Mouse (Mus musculus) MEL (cell line): ENCODE results near the gene Atoh1. TPM values are rescaled to one million over a fixed set of nuclear protein-coding genes. Genes with fewer than 3 reads are reported as not detected.

Experiments used
- DNase-seq: peaks from one replicate; pipeline ENCODE4 v3.0.0; 2011; ENCODE audit warnings: low read depth, low spot score
- H3K27ac ChIP-seq: 2 replicates; pipeline ENCODE4 v1.5.1; 2012; ENCODE audit warnings: low read depth, mild to moderate bottlenecking, control low read depth, low read length, moderate library complexity; ENCODE audit not compliant: control insufficient read depth
- H3K27me3 ChIP-seq, 2 experiments: fragments of 150-350 bp in 1 of 2; sonication (generic) in 1 of 2; 2 replicates each; pipeline ENCODE4 v1.6.1; 2012; ENCODE audit warnings: low read length in 2 of 2, mild to moderate bottlenecking in 2 of 2, improper control_type of control experiment in 1 of 2, moderate library complexity in 1 of 2; ENCODE audit not compliant: insufficient read depth in 2 of 2, control insufficient read depth in 1 of 2
- H3K36me3 ChIP-seq, 2 experiments: 2 replicates each; pipeline ENCODE4 v1.6.1; 2012 to 2014; ENCODE audit warnings: low read length in 2 of 2, improper control_type of control experiment in 1 of 2, inconsistent platforms in 1 of 2, mild to moderate bottlenecking in 1 of 2; ENCODE audit not compliant: insufficient read depth in 2 of 2, control insufficient read depth in 1 of 2
- H3K4me1 ChIP-seq, 2 experiments: fragments of 150-350 bp in 1 of 2; sonication (generic) in 1 of 2; 2 replicates each; pipeline ENCODE4 v1.6.1; 2012; ENCODE audit warnings: low read length in 2 of 2, improper control_type of control experiment in 1 of 2, mild to moderate bottlenecking in 1 of 2; ENCODE audit not compliant: insufficient read depth in 2 of 2, control insufficient read depth in 1 of 2
- H3K4me3 ChIP-seq, 2 experiments: fragments of 150-350 bp in 1 of 2; sonication (generic) in 1 of 2; 2 replicates each; pipeline ENCODE4 v1.5.1; 2012; ENCODE audit warnings: low read depth in 2 of 2, low read length in 2 of 2, mild to moderate bottlenecking in 2 of 2, moderate library complexity in 2 of 2, control low read depth in 1 of 2, improper control_type of control experiment in 1 of 2; ENCODE audit not compliant: control insufficient read depth in 1 of 2, insufficient read depth in 1 of 2
- H3K79me2 ChIP-seq: 2 replicates; pipeline ENCODE4 v1.6.1; 2012; ENCODE audit warnings: mild to moderate bottlenecking, low read length, moderate library complexity; ENCODE audit not compliant: control insufficient read depth, poor library complexity, insufficient read depth
- H3K9ac ChIP-seq: 2 replicates; pipeline ENCODE4 v1.6.1; 2012; ENCODE audit warnings: low read depth, mild to moderate bottlenecking, control low read depth, low read length, moderate library complexity; ENCODE audit not compliant: control insufficient read depth, poor library complexity, severe bottlenecking
- H3K9me3 ChIP-seq: fragments of 150-350 bp; sonication (generic); replicated peaks from 2 replicates; pipeline ENCODE4 v1.6.1; 2012; ENCODE audit warnings: mild to moderate bottlenecking, low read length, improper control_type of control experiment, moderate library complexity; ENCODE audit not compliant: insufficient read depth
- BHLHE40 ChIP-seq: IDR thresholded peaks from 2 replicates; pipeline ENCODE4 v1.6.1; 2012; ENCODE audit warnings: low read depth, mild to moderate bottlenecking, inconsistent platforms, low read length, improper control_type of control experiment, borderline replicate concordance
- CHD1 ChIP-seq: IDR thresholded peaks from 2 replicates; pipeline ENCODE4 v1.6.1; 2012; ENCODE audit warnings: low read depth, mild to moderate bottlenecking, inconsistent platforms, low read length, improper control_type of control experiment
- CTCF ChIP-seq, 3 experiments: IDR thresholded peaks in 2 of 3; conservative IDR thresholded peaks in 1 of 3; 2 replicates each; pipeline ENCODE4 v1.5.1; 2011 to 2012; ENCODE audit warnings: low read length in 3 of 3, low read depth in 2 of 3, mild to moderate bottlenecking in 2 of 3, improper control_type of control experiment in 1 of 3, inconsistent platforms in 1 of 3, mixed read lengths in 1 of 3, moderate library complexity in 1 of 3; ENCODE audit not compliant: control insufficient read depth in 1 of 3, insufficient read depth in 1 of 3, poor library complexity in 1 of 3, severe bottlenecking in 1 of 3
- ELF1 ChIP-seq: IDR thresholded peaks from 2 replicates; pipeline ENCODE4 v1.6.1; 2014; ENCODE audit warnings: low read depth, mild to moderate bottlenecking, inconsistent platforms, low read length, improper control_type of control experiment, moderate library complexity
- EP300 ChIP-seq, 2 experiments: IDR thresholded peaks; 2 replicates each; pipeline ENCODE4 v1.6.1; 2011; ENCODE audit warnings: improper control_type of control experiment in 2 of 2, low read length in 2 of 2, low read depth in 1 of 2, mild to moderate bottlenecking in 1 of 2
- MAFK ChIP-seq: IDR thresholded peaks from 2 replicates; pipeline ENCODE4 v1.6.1; 2011; ENCODE audit warnings: low read depth, mild to moderate bottlenecking, low read length, improper control_type of control experiment, borderline replicate concordance
- MEF2A ChIP-seq: IDR thresholded peaks from 2 replicates; pipeline ENCODE4 v1.6.1; 2014; ENCODE audit warnings: low read depth, mild to moderate bottlenecking, inconsistent platforms, low read length, improper control_type of control experiment; ENCODE audit not compliant: poor library complexity, insufficient replicate concordance, severe bottlenecking; ENCODE audit errors: extremely low read depth
- NRF1 ChIP-seq: IDR thresholded peaks from 2 replicates; pipeline ENCODE4 v1.6.1; 2014; ENCODE audit warnings: low read depth, mild to moderate bottlenecking, inconsistent platforms, low read length, improper control_type of control experiment, moderate library complexity; ENCODE audit not compliant: poor library complexity, insufficient read depth, severe bottlenecking
- POLR2A ChIP-seq, 2 experiments: IDR thresholded peaks; 2 replicates each; pipeline ENCODE4 v1.6.1; 2011 to 2012; ENCODE audit warnings: low read length in 2 of 2, mild to moderate bottlenecking in 2 of 2, control low read depth in 1 of 2, improper control_type of control experiment in 1 of 2, low read depth in 1 of 2, moderate library complexity in 1 of 2; ENCODE audit not compliant: control insufficient read depth in 1 of 2, insufficient read depth in 1 of 2, poor library complexity in 1 of 2
- POLR2AphosphoS5 ChIP-seq: IDR thresholded peaks from 2 replicates; pipeline ENCODE4 v1.6.1; 2012; ENCODE audit warnings: low read depth, borderline replicate concordance, mild to moderate bottlenecking, inconsistent platforms, low read length, moderate library complexity, mixed read lengths
- RAD21 ChIP-seq: IDR thresholded peaks from 2 replicates; pipeline ENCODE4 v1.6.1; 2011; ENCODE audit warnings: mild to moderate bottlenecking, low read depth, low read length, improper control_type of control experiment
- SIN3A ChIP-seq: IDR thresholded peaks from 2 replicates; pipeline ENCODE4 v1.6.1; 2012; ENCODE audit warnings: low read length, improper control_type of control experiment, inconsistent platforms
- SMC3 ChIP-seq: IDR thresholded peaks from 2 replicates; pipeline ENCODE4 v1.6.1; 2011; ENCODE audit warnings: low read depth, low read length, improper control_type of control experiment
- TBP ChIP-seq: IDR thresholded peaks from 2 replicates; pipeline ENCODE4 v1.8.0; 2011; ENCODE audit warnings: low read depth, low read length, improper control_type of control experiment
- TCF12 ChIP-seq: IDR thresholded peaks from 2 replicates; pipeline ENCODE4 v1.6.1; 2014; ENCODE audit warnings: low read depth, mild to moderate bottlenecking, inconsistent platforms, low read length, improper control_type of control experiment, moderate library complexity
- ZC3H11A ChIP-seq: IDR thresholded peaks from 2 replicates; pipeline ENCODE4 v1.6.1; 2012; ENCODE audit warnings: low read depth, mild to moderate bottlenecking, inconsistent platforms, low read length, improper control_type of control experiment
- ZNF384 ChIP-seq: IDR thresholded peaks from 2 replicates; pipeline ENCODE4 v1.6.1; 2012; ENCODE audit warnings: low read depth, mild to moderate bottlenecking, inconsistent platforms, low read length, improper control_type of control experiment
- polyA plus RNA-seq, 2 experiments: library from polyadenylated mRNA; stranded (reverse) in 1 of 2; unstranded in 1 of 2; fragments of >175 nt in 1 of 2; fragments of >200 nt in 1 of 2; gene quantifications; 2 replicates each; pipeline versions ENCODE4 v1.2.1 to v1.2.4; 2012; ENCODE audit warnings: low replicate concordance in 2 of 2, low read depth in 1 of 2; ENCODE audit not compliant: insufficient read length in 2 of 2, insufficient read depth in 1 of 2, missing spikeins in 1 of 2
- total RNA-seq: library from RNA; depleted of rRNA; stranded (reverse); fragments of 300-350 nt; gene quantifications from 2 replicates; pipeline ENCODE4 v1.2.3, GENCODE M21; 2012

Gene Atoh1
- total and polyA plus RNA-seq, 3 experiments = not detected

DNA sequence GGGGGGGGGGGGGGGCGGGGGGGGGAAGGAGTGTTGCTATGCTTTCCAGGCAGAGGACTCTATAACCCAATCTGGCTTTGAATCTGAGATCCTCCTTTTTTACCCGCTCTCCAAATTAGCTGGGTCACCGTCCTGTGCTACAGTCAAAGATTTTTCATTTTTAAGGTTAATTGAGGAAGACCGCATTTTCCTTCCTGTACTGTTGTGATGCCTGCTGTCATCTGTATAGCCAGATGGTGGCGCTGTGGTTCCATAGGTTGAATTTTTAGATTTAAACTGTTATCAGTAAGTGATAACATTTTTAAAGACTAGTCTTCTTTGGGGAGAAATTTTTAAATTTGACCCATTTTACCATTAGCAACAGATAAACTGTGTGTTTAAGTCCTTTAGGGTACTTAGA, 44.0 kb upstream of the Atoh1 start:
- no peaks in the 10 kb centered on the region for H3K27me3 ChIP-seq
- H3K9ac ChIP-seq = no peak overlapping the region
- no peaks in the 10 kb centered on the region for H3K36me3 ChIP-seq
- H3K4me1 ChIP-seq = no peaks in the 10 kb centered on the region
- TF ChIP-seq RAD21 (peak; percentile 30), MAFK (no peak), CTCF (IDR thresholded peaks at IDR 0.05 in 2 of 3, conservative IDR thresholded peaks at IDR 0.05 in 1 of 3; ENCODE audit: control insufficient read depth in 1 of 3, insufficient read depth in 1 of 3, low read depth in 2 of 3, low read length in 3 of 3, poor library complexity in 1 of 3, severe bottlenecking in 1 of 3) (peak; percentile 16 to 40 (median 35); a peak in 4 of 6 replicates), ZNF384 (no peak)
- peak; percentile 8 for DNase-seq
- no peaks in the 10 kb centered on the region for H3K79me2 ChIP-seq
- H3K27ac ChIP-seq = no peak overlapping the region
- H3K9me3 ChIP-seq = no peaks in the 10 kb centered on the region
- H3K4me3 ChIP-seq = no peak overlapping the region

DNA sequence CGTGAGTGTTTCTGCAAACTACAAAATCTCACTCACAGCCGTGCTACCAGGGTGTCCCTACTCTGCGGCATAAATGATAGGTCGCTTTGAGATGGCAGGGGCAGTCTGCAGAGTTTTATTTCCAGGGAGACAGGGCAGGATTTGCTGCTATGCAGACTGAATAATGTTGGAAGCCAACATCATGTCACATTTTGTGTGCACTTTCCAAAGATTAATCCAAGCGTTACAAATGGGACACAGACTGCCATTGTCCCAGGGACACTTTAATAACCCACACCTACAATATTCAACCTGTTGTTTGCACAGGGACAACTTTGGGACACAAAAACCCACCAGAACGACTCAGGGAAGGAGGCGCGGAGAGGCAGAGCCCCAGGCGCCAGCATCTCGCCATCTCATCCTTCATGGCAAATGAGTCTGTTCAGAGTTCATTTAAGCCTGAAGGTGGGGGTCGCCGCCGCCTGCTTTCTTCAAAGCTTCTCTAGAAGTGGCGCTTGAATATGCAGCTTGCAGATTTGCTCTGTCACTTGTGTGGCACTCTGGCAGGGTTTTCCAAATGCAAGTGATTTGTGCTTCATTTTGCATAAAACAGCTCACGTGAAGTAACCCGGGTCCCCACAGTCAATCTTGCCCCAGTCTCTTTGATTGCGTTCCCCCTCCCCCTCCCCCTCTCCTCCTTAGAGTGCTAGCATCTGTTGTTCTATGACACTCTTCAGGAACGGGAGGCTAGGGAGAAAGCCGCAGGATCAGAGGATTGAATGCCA, 40.6 kb upstream of the Atoh1 start:
- TF ChIP-seq MEF2A = no peak
- no peak for TF ChIP-seq POLR2A (IDR thresholded peaks at IDR 0.05; ENCODE audit: control insufficient read depth in 1 of 2, insufficient read depth in 1 of 2, low read depth in 1 of 2, low read length in 2 of 2, poor library complexity in 1 of 2)
- TF ChIP-seq EP300 (IDR thresholded peaks at IDR 0.05; ENCODE audit: low read depth in 1 of 2, low read length in 2 of 2) = no peak
- TF ChIP-seq SIN3A = no peak
- TF ChIP-seq ZNF384 = no peak
- no peak for TF ChIP-seq NRF1
- TF ChIP-seq BHLHE40 = no peak
- TF ChIP-seq ELF1 = no peak
- TF ChIP-seq CTCF (IDR thresholded peaks at IDR 0.05 in 2 of 3, conservative IDR thresholded peaks at IDR 0.05 in 1 of 3; ENCODE audit: control insufficient read depth in 1 of 3, insufficient read depth in 1 of 3, low read depth in 2 of 3, low read length in 3 of 3, poor library complexity in 1 of 3, severe bottlenecking in 1 of 3) = no peak
- TF ChIP-seq CHD1 = no peak
- TF ChIP-seq TBP = no peak
- no peak for TF ChIP-seq TCF12
- TF ChIP-seq POLR2AphosphoS5 = no peak
- TF ChIP-seq MAFK = no peak
- TF ChIP-seq ZC3H11A = no peak
- TF ChIP-seq SMC3 = no peak
- H3K36me3 ChIP-seq = no peaks in the 10 kb centered on the region
- H3K4me3 ChIP-seq = no peak overlapping the region
- no peaks in the 10 kb centered on the region for H3K9me3 ChIP-seq
- H3K79me2 ChIP-seq = no peaks in the 10 kb centered on the region
- no peak for DNase-seq
- no peaks in the 10 kb centered on the region for H3K4me1 ChIP-seq
- H3K9ac ChIP-seq = no peak overlapping the region
- no peak overlapping the region for H3K27ac ChIP-seq
- H3K27me3 ChIP-seq = no peaks in the 10 kb centered on the region
